Mouse (Mus musculus) ES-E14 (cell line): ENCODE measurements around the gene Vangl1.

Experiments used
- CHD2 ChIP-seq: IDR thresholded peaks from 2 replicates; pipeline ENCODE4 v1.6.1; 2014; ENCODE audit warnings: mild to moderate bottlenecking, low read depth, low read length, inconsistent platforms
- ZC3H11A ChIP-seq: IDR thresholded peaks from 2 replicates; pipeline ENCODE4 v1.6.1; 2012; ENCODE audit warnings: low read depth, mild to moderate bottlenecking, inconsistent platforms, low read length, borderline replicate concordance

- TF ChIP-seq ZC3H11A: no peak
- no peak for TF ChIP-seq CHD2
Measured at GRCm38 (mm10) chr3:102180746-102181145, 23.7 kb downstream of the Vangl1 start.
